Mouse (Mus musculus): ENCODE measurements at regions not wholly inside any gene's neighbourhood (a gene's known extent, or its start where the extent isn't known, plus 50 kb on each side); places are given as distances from the start of the nearest gene placed in this dataset.

GRCm38 (mm10) chr17:75629857-75630256 lies 78.1 kb upstream of the Fam98a start:
- TF ChIP-seq POLR2A (IDR thresholded peaks at IDR 0.05; ENCODE audit: low read depth, low read length) (no peak), CTCF (IDR thresholded peaks at IDR 0.05; ENCODE audit: borderline replicate concordance, insufficient read depth, low read length) (no peak)
